Mouse (Mus musculus) forebrain, embryonic 15.5 days (tissue): Measurements from ENCODE around the gene Yaf2. TPM values are rescaled to one million over a fixed set of nuclear protein-coding genes. Genes with fewer than 3 reads are reported as not detected.
"Not testable (repeated sequence)": the region's sequence is repeated elsewhere in the genome, so short reads cannot be mapped to it uniquely, and the experiment has no call there.

Experiments used
- ATAC-seq: fragments of 200-750 bp; cut with Nextera tagmentation; replicated peaks from 2 replicates; pipeline ENCODE4 v1.8.0; 2017; ENCODE audit warnings: mild to moderate bottlenecking, moderate TSS enrichment, moderate library complexity
- H3K27ac ChIP-seq: fragments of 300-500 bp; sonication (generic); replicated peaks from 2 replicates; pipeline ENCODE4 v1.5.1; 2015; ENCODE audit warnings: mild to moderate bottlenecking, inconsistent platforms
- H3K27me3 ChIP-seq: fragments of 300-500 bp; sonication (generic); 2 replicates; pipeline ENCODE4 v1.6.1; 2015; ENCODE audit warnings: inconsistent platforms
- H3K36me3 ChIP-seq: fragments of 300-500 bp; sonication (generic); 2 replicates; pipeline ENCODE4 v1.6.1; 2015; ENCODE audit warnings: mild to moderate bottlenecking, inconsistent platforms
- H3K4me1 ChIP-seq: fragments of 300-500 bp; sonication (generic); 2 replicates; pipeline ENCODE4 v1.6.1; 2015; ENCODE audit warnings: inconsistent platforms
- H3K4me2 ChIP-seq: fragments of 300-500 bp; sonication (generic); replicated peaks from 2 replicates; pipeline ENCODE4 v1.6.1; 2015; ENCODE audit warnings: mild to moderate bottlenecking, inconsistent platforms
- H3K4me3 ChIP-seq: fragments of 300-500 bp; sonication (generic); 2 replicates; pipeline ENCODE4 v1.5.1; 2015; ENCODE audit warnings: mild to moderate bottlenecking, inconsistent platforms
- H3K9ac ChIP-seq: fragments of 300-500 bp; sonication (generic); replicated peaks from 2 replicates; pipeline ENCODE4 v1.6.1; 2015; ENCODE audit warnings: mild to moderate bottlenecking, inconsistent platforms
- H3K9me3 ChIP-seq: fragments of 300-500 bp; sonication (generic); 2 replicates; pipeline ENCODE4 v1.6.1; 2016; ENCODE audit warnings: inconsistent platforms
- WGBS: fragments of 180-500 bp; shearing (Covaris S2); methylation state at CpG from one replicate; pipeline ENCODE4 v1.1.7; 2015; ENCODE audit warnings: mixed read lengths; 5-methylcytosine and 5-hydroxymethylcytosine counted together
- polyA plus RNA-seq: library from polyadenylated mRNA; unstranded; fragments of >200 nt; fragmentation: Nextera tagmentation; extraction: Ambion mirVana; gene quantifications from 2 replicates; pipeline ENCODE4 v1.2.1, GENCODE M21; 2015

The Yaf2 gene
- polyA plus RNA-seq, 1 experiment from 2014 or later: 115 TPM

- no peak overlapping the region for H3K4me2 ChIP-seq
- no peaks in the 10 kb centered on the region for H3K27me3 ChIP-seq
- no peaks in the 10 kb centered on the region for H3K9me3 ChIP-seq
- no peak for ATAC-seq
- no peaks in the 10 kb centered on the region for H3K36me3 ChIP-seq
- no peak overlapping the region for H3K9ac ChIP-seq
- H3K27ac ChIP-seq: no peak overlapping the region
- H3K4me1 ChIP-seq: no peaks in the 10 kb centered on the region
- WGBS: 53% methylated on average over 2 of the region's 2 CpGs
- no peak overlapping the region for H3K4me3 ChIP-seq
Measured at GRCm38 (mm10) chr15:93265728-93266127, 71.0 kb downstream of the Yaf2 start.

GRCm38 (mm10) chr15:93265231-93265630 lies 71.5 kb downstream of the Yaf2 start:
- H3K4me3 ChIP-seq: no peak overlapping the region
- 79% methylated on average over 3 of the region's 3 CpGs for whole genome bisulfite sequencing
- no peaks in the 10 kb centered on the region for H3K9me3 ChIP-seq
- H3K27me3 ChIP-seq: no peaks in the 10 kb centered on the region
- no peak overlapping the region for H3K4me2 ChIP-seq
- no peak overlapping the region for H3K9ac ChIP-seq
- H3K4me1 ChIP-seq: no peaks in the 10 kb centered on the region
- no peak overlapping the region for H3K27ac ChIP-seq
- ATAC-seq: no peak
- H3K36me3 ChIP-seq: no peaks in the 10 kb centered on the region

GRCm38 (mm10) chr15:93264221-93264620 lies 72.5 kb downstream of the Yaf2 start:
- no peak for ATAC-seq
- WGBS: 89% methylated on average over 3 of the region's 3 CpGs
- no peaks in the 10 kb centered on the region for H3K27me3 ChIP-seq
- no peaks in the 10 kb centered on the region for H3K9me3 ChIP-seq
- no peaks in the 10 kb centered on the region for H3K4me1 ChIP-seq
- H3K4me3 ChIP-seq: no peak overlapping the region
- no peaks in the 10 kb centered on the region for H3K36me3 ChIP-seq
- no peak overlapping the region for H3K27ac ChIP-seq
- H3K4me2 ChIP-seq: no peak overlapping the region
- H3K9ac ChIP-seq: no peak overlapping the region

- Histone ChIP-seq H3K4me2 (no peak overlapping the region), H3K4me3 (no peak overlapping the region), H3K27ac (no peak overlapping the region), H3K9me3 (no peaks in the 10 kb centered on the region), H3K36me3 (no peaks in the 10 kb centered on the region), H3K27me3 (no peaks in the 10 kb centered on the region), H3K4me1 (no peaks in the 10 kb centered on the region), H3K9ac (no peak overlapping the region)
- ATAC-seq: no peak
- WGBS: 83% methylated on average over 7 of the region's 7 CpGs
Measured at GRCm38 (mm10) chr15:93263566-93263965, 73.2 kb downstream of the Yaf2 start.

- 75% methylated on average over 5 of the region's 5 CpGs for WGBS
Measured at GRCm38 (mm10) chr15:93262818-93263217, 73.9 kb downstream of the Yaf2 start.

GRCm38 (mm10) chr15:93262274-93262673 lies 74.5 kb downstream of the Yaf2 start:
- no peak overlapping the region for H3K4me3 ChIP-seq
- no peaks in the 10 kb centered on the region for H3K9me3 ChIP-seq
- H3K27me3 ChIP-seq: no peaks in the 10 kb centered on the region
- H3K4me2 ChIP-seq: no peak overlapping the region
- no peak overlapping the region for H3K9ac ChIP-seq
- H3K27ac ChIP-seq: no peak overlapping the region
- 77% methylated on average over 5 of the region's 5 CpGs for WGBS
- H3K4me1 ChIP-seq: no peaks in the 10 kb centered on the region
- ATAC-seq: no peak
- peaks cover 3% of the 10 kb centered on the region; the same call in 1 of the 2 replicates for H3K36me3 ChIP-seq

More at GRCm38 (mm10) chr15:93262818-93263217, 73.9 kb downstream of the Yaf2 start:
- Histone ChIP-seq H3K27ac (no peak overlapping the region), H3K4me3 (no peak overlapping the region), H3K36me3 (peaks cover 3% of the 10 kb centered on the region; the same call in 1 of the 2 replicates), H3K27me3 (no peaks in the 10 kb centered on the region), H3K4me1 (no peaks in the 10 kb centered on the region), H3K9me3 (no peaks in the 10 kb centered on the region), H3K9ac (no peak overlapping the region), H3K4me2 (no peak overlapping the region)
- ATAC-seq: no peak

- ATAC-seq: no peak
- H3K27me3 ChIP-seq: no peaks in the 10 kb centered on the region
- H3K4me2 ChIP-seq: no peak overlapping the region
- no peak overlapping the region for H3K4me3 ChIP-seq
- no peak overlapping the region for H3K27ac ChIP-seq
- H3K36me3 ChIP-seq: peaks cover 3% of the 10 kb centered on the region; the same call in 1 of the 2 replicates
- 80% methylated on average over 8 of the region's 8 CpGs for WGBS
- no peaks in the 10 kb centered on the region for H3K4me1 ChIP-seq
- H3K9ac ChIP-seq: no peak overlapping the region
- no peaks in the 10 kb centered on the region for H3K9me3 ChIP-seq
Measured at GRCm38 (mm10) chr15:93259933-93260332, 76.8 kb downstream of the Yaf2 start.

GRCm38 (mm10) chr15:93255295-93255694 lies 81.4 kb downstream of the Yaf2 start:
- H3K4me1 ChIP-seq: no peaks in the 10 kb centered on the region
- 83% methylated on average over 10 of the region's 10 CpGs for WGBS
- ATAC-seq: no peak
- H3K27me3 ChIP-seq: no peaks in the 10 kb centered on the region
- no peak overlapping the region for H3K4me3 ChIP-seq
- H3K9me3 ChIP-seq: no peaks in the 10 kb centered on the region
- H3K36me3 ChIP-seq: peaks cover 3% of the 10 kb centered on the region; the same call in 1 of the 2 replicates
- no peak overlapping the region for H3K9ac ChIP-seq
- no peak overlapping the region for H3K27ac ChIP-seq
- H3K4me2 ChIP-seq: no peak overlapping the region

GRCm38 (mm10) chr15:93253172-93253571 lies 83.6 kb downstream of the Yaf2 start:
- 82% methylated on average over 8 of the region's 8 CpGs for WGBS
- no peaks in the 10 kb centered on the region for H3K9me3 ChIP-seq
- no peak for ATAC-seq
- no peaks in the 10 kb centered on the region for H3K27me3 ChIP-seq
- no peaks in the 10 kb centered on the region for H3K4me1 ChIP-seq
- H3K9ac ChIP-seq: no peak overlapping the region
- no peak overlapping the region for H3K4me2 ChIP-seq
- H3K36me3 ChIP-seq: peaks cover 7% of the 10 kb centered on the region; the same call in 1 of the 2 replicates
- H3K4me3 ChIP-seq: no peak overlapping the region
- no peak overlapping the region for H3K27ac ChIP-seq

GRCm38 (mm10) chr15:93252396-93252795 lies 84.3 kb downstream of the Yaf2 start:
- Histone ChIP-seq H3K9me3 (no peaks in the 10 kb centered on the region), H3K4me1 (no peaks in the 10 kb centered on the region), H3K27me3 (no peaks in the 10 kb centered on the region), H3K4me2 (no peak overlapping the region), H3K27ac (no peak overlapping the region), H3K36me3 (peaks cover 6% of the 10 kb centered on the region; the same call in 1 of the 2 replicates), H3K4me3 (no peak overlapping the region), H3K9ac (no peak overlapping the region)
- WGBS: 93% methylated on average over 6 of the region's 6 CpGs
- no peak for ATAC-seq

GRCm38 (mm10) chr15:93251553-93252250 lies 85.0 kb downstream of the Yaf2 start:
- 77% methylated on average over 13 of the region's 13 CpGs for WGBS
- Histone ChIP-seq H3K36me3 (peaks cover 12% of the 10 kb centered on the region; the same call in 1 of the 2 replicates), H3K9ac (no peak overlapping the region), H3K4me1 (no peaks in the 10 kb centered on the region), H3K9me3 (no peaks in the 10 kb centered on the region), H3K27me3 (no peaks in the 10 kb centered on the region), H3K27ac (no peak overlapping the region), H3K4me3 (no peak overlapping the region), H3K4me2 (no peak overlapping the region)
- ATAC-seq: no peak

GRCm38 (mm10) chr15:93243202-93243601 lies 93.5 kb downstream of the Yaf2 start:
- 46% methylated on average over 10 of the region's 10 CpGs for WGBS
- no peak overlapping the region for H3K4me2 ChIP-seq
- H3K9ac ChIP-seq: no peak overlapping the region
- no peak overlapping the region for H3K4me3 ChIP-seq
- H3K4me1 ChIP-seq: no peaks in the 10 kb centered on the region
- no peaks in the 10 kb centered on the region for H3K9me3 ChIP-seq
- ATAC-seq: no peak
- no peaks in the 10 kb centered on the region for H3K27me3 ChIP-seq
- H3K27ac ChIP-seq: no peak overlapping the region
- peaks cover 21% of the 10 kb centered on the region; the same call in 1 of the 2 replicates for H3K36me3 ChIP-seq

- 92% methylated on average over 10 of the region's 10 CpGs for WGBS
- not testable (repeated sequence) for H3K9ac ChIP-seq, H3K27me3 ChIP-seq, H3K36me3 ChIP-seq, ATAC-seq, H3K4me3 ChIP-seq, H3K9me3 ChIP-seq, H3K4me2 ChIP-seq, H3K4me1 ChIP-seq, H3K27ac ChIP-seq
Measured at GRCm38 (mm10) chr15:93236456-93236855, 100.3 kb downstream of the Yaf2 start.
